Mouse (Mus musculus): Measurements from ENCODE around the gene Ucp2.

Gene Ucp2

GRCm38 (mm10) chr7:100493117-100493483, at the start of gene Ucp2:
Ucp2 (plus strand) TSS chr7:100493337.
- peak in 1 of 2 experiments; percentile 25 for DNase-seq

GRCm38 (mm10) chr7:100443728-100444127, 49.4 kb upstream of the Ucp2 start:
- no peak for DNase-seq

GRCm38 (mm10) chr7:100446271-100446670, 46.9 kb upstream of the Ucp2 start:
- DNase-seq, result no peak

GRCm38 (mm10) chr7:100448530-100448929, 44.6 kb upstream of the Ucp2 start:
- no peak for DNase-seq

- no peak for DNase-seq
Measured at GRCm38 (mm10) chr7:100448985-100449384, 44.2 kb upstream of the Ucp2 start.

GRCm38 (mm10) chr7:100458153-100458552, 35.0 kb upstream of the Ucp2 start:
- DNase-seq, result no peak

GRCm38 (mm10) chr7:100459862-100460261, 33.3 kb upstream of the Ucp2 start:
- DNase-seq, result no peak

GRCm38 (mm10) chr7:100461621-100462151, 31.5 kb upstream of the Ucp2 start:
- peak in 1 of 2 experiments; percentile 26 for DNase-seq

GRCm38 (mm10) chr7:100463194-100463593, 29.9 kb upstream of the Ucp2 start:
- DNase-seq, result no peak

- no peak for DNase-seq
Measured at GRCm38 (mm10) chr7:100463757-100464156, 29.4 kb upstream of the Ucp2 start.

GRCm38 (mm10) chr7:100464248-100464647, 28.9 kb upstream of the Ucp2 start:
- DNase-seq, result no peak

GRCm38 (mm10) chr7:100465248-100465647, 27.9 kb upstream of the Ucp2 start:
- DNase-seq, result no peak

GRCm38 (mm10) chr7:100465656-100466309, 27.4 kb upstream of the Ucp2 start:
- no peak for DNase-seq

- no peak for DNase-seq
Measured at GRCm38 (mm10) chr7:100466781-100467510, 26.2 kb upstream of the Ucp2 start.

- DNase-seq, result no peak
Measured at GRCm38 (mm10) chr7:100468761-100469160, 24.4 kb upstream of the Ucp2 start.

- no peak for DNase-seq
Measured at GRCm38 (mm10) chr7:100469502-100469901, 23.6 kb upstream of the Ucp2 start.

- DNase-seq, result no peak
Measured at GRCm38 (mm10) chr7:100470796-100471406, 22.2 kb upstream of the Ucp2 start.

- no peak for DNase-seq
Measured at GRCm38 (mm10) chr7:100471407-100471797, 21.7 kb upstream of the Ucp2 start.

- no peak for DNase-seq
Measured at GRCm38 (mm10) chr7:100472777-100473176, 20.4 kb upstream of the Ucp2 start, which contains the start of gene Ucp3. Ucp3 (plus strand) TSS chr7:100472990.

- no peak for DNase-seq
Measured at GRCm38 (mm10) chr7:100473846-100474454, 19.2 kb upstream of the Ucp2 start.

- no peak for DNase-seq
Measured at GRCm38 (mm10) chr7:100474680-100475079, 18.5 kb upstream of the Ucp2 start.

- no peak for DNase-seq
Measured at GRCm38 (mm10) chr7:100479100-100479822, 13.9 kb upstream of the Ucp2 start.

- no peak for DNase-seq
Measured at GRCm38 (mm10) chr7:100479823-100480164, 13.3 kb upstream of the Ucp2 start.
